Mouse (Mus musculus) heart, postnatal 0 days (tissue): ENCODE results near the gene Slc15a4. TPM values are rescaled to one million over a fixed set of nuclear protein-coding genes. Genes with fewer than 3 reads are reported as not detected.

Source experiments
- ATAC-seq: fragments of 200-750 bp; cut with Nextera tagmentation; 2 replicates; pipeline ENCODE4 v1.8.0; 2017; ENCODE audit warnings: low read depth, moderate number of reproducible peaks, moderate library complexity; ENCODE audit not compliant: insufficient read depth
- DNase-seq: peaks from one replicate; pipeline ENCODE4 v3.0.0-alpha.2; 2016; ENCODE audit warnings: low spot score
- H3K27ac ChIP-seq: fragments of 300-500 bp; sonication (generic); 2 replicates; pipeline ENCODE4 v1.5.1; 2014; ENCODE audit warnings: low read depth, mild to moderate bottlenecking
- H3K27me3 ChIP-seq: fragments of 300-500 bp; sonication (generic); 2 replicates; pipeline ENCODE4 v1.6.1; 2014; ENCODE audit warnings: low read length, mixed read lengths; ENCODE audit not compliant: control insufficient read depth, insufficient read depth
- H3K36me3 ChIP-seq: fragments of 300-500 bp; sonication (generic); replicated peaks from 2 replicates; pipeline ENCODE4 v1.6.1; 2014; ENCODE audit warnings: low read length, mixed read lengths; ENCODE audit not compliant: control insufficient read depth, insufficient read depth
- H3K4me1 ChIP-seq: fragments of 300-500 bp; sonication (generic); 2 replicates; pipeline ENCODE4 v1.6.1; 2014; ENCODE audit warnings: antibody characterized with exemption; ENCODE audit not compliant: control insufficient read depth, insufficient read depth
- H3K4me2 ChIP-seq: fragments of 300-500 bp; sonication (generic); 2 replicates; pipeline ENCODE4 v1.6.1; 2014; ENCODE audit warnings: low read depth, mild to moderate bottlenecking, low read length, moderate library complexity
- H3K4me3 ChIP-seq: fragments of 300-500 bp; sonication (generic); 2 replicates; pipeline ENCODE4 v1.5.1; 2014; ENCODE audit warnings: low read depth, low read length
- H3K9ac ChIP-seq: fragments of 300-500 bp; sonication (generic); replicated peaks from 2 replicates; pipeline ENCODE4 v1.6.1; 2014; ENCODE audit warnings: low read depth, low read length, mixed read lengths
- H3K9me3 ChIP-seq: fragments of 300-500 bp; sonication (generic); replicated peaks from 2 replicates; pipeline ENCODE4 v1.6.1; 2016; ENCODE audit warnings: low read length; ENCODE audit not compliant: control insufficient read depth
- CTCF ChIP-seq: IDR thresholded peaks from 2 replicates; pipeline ENCODE4 v1.5.1; 2016; ENCODE audit warnings: antibody characterized with exemption, control low read depth, low read depth
- EP300 ChIP-seq: IDR thresholded peaks from 2 replicates; pipeline ENCODE4 v1.6.1; 2016; ENCODE audit warnings: antibody characterized with exemption, low read depth
- WGBS: fragments of 180-500 bp; shearing (Covaris S2); extraction: QIAGEN DNeasy Blood & Tissue Kit; methylation state at CpG from one replicate; pipeline ENCODE4 v1.1.7; 2014; 5-methylcytosine and 5-hydroxymethylcytosine counted together
- polyA plus RNA-seq: library from polyadenylated mRNA; unstranded; fragments of >200 nt; fragmentation: Nextera tagmentation; extraction: Ambion mirVana; gene quantifications from 2 replicates; pipeline ENCODE4 v1.2.1, GENCODE M21; 2015
- total RNA-seq: library from RNA; depleted of rRNA; stranded (reverse); fragments of >200 nt; gene quantifications from 2 replicates; pipeline ENCODE4 v1.2.3, GENCODE M21; 2014; ENCODE audit warnings: low replicate concordance

The Slc15a4 gene
- total and polyA plus RNA-seq, 2 experiments from 2014 or later: 8.7 to 31.1 TPM

- peak; percentile 54 for TF ChIP-seq CTCF
- TF ChIP-seq EP300: no peak
- H3K9me3 ChIP-seq: no peaks in the 10 kb centered on the region
- no peak overlapping the region for H3K4me3 ChIP-seq
- no peaks in the 10 kb centered on the region for H3K27me3 ChIP-seq
- H3K4me2 ChIP-seq: no peak overlapping the region
- H3K9ac ChIP-seq: no peak overlapping the region
- H3K27ac ChIP-seq: no peak overlapping the region
- WGBS: 78% methylated on average over 6 of the region's 6 CpGs
- H3K36me3 ChIP-seq: peaks cover 57% of the 10 kb centered on the region
- no peak for DNase-seq
- ATAC-seq: no peak
- H3K4me1 ChIP-seq: no peaks in the 10 kb centered on the region
These were observed 39.8 kb downstream of the Slc15a4 start for GRCm38 (mm10) chr5:127592854-127593253.

- Histone ChIP-seq H3K36me3 (peaks cover 52% of the 10 kb centered on the region), H3K27ac (no peak overlapping the region), H3K4me1 (no peaks in the 10 kb centered on the region), H3K4me2 (no peak overlapping the region), H3K4me3 (no peak overlapping the region), H3K27me3 (no peaks in the 10 kb centered on the region), H3K9me3 (no peaks in the 10 kb centered on the region), H3K9ac (no peak overlapping the region)
- TF ChIP-seq EP300 (no peak), CTCF (no peak)
- DNase-seq: no peak
- ATAC-seq: no peak
- WGBS: 67% methylated on average over 5 of the region's 5 CpGs
These were observed 40.3 kb downstream of the Slc15a4 start for GRCm38 (mm10) chr5:127592406-127592805.

- ATAC-seq (no peak), DNase-seq (no peak)
- H3K36me3 ChIP-seq: peaks cover 10% of the 10 kb centered on the region
- no peaks in the 10 kb centered on the region for H3K4me1 ChIP-seq
- no peak overlapping the region for H3K9ac ChIP-seq
- no peak overlapping the region for H3K4me3 ChIP-seq
- TF ChIP-seq EP300 (no peak), CTCF (no peak)
- H3K27ac ChIP-seq: no peak overlapping the region
- no peaks in the 10 kb centered on the region for H3K9me3 ChIP-seq
- WGBS: 69% methylated on average over 6 of the region's 6 CpGs
- H3K4me2 ChIP-seq: no peak overlapping the region
- H3K27me3 ChIP-seq: no peaks in the 10 kb centered on the region
These were observed 44.8 kb downstream of the Slc15a4 start for GRCm38 (mm10) chr5:127587854-127588253.

GRCm38 (mm10) chr5:127583658-127584057, 49.0 kb downstream of the Slc15a4 start:
- ATAC-seq (no peak), DNase-seq (no peak)
- TF ChIP-seq CTCF (peak; percentile 25; the same call in 1 of the 2 replicates), EP300 (no peak)
- 72% methylated on average over 8 of the region's 8 CpGs for WGBS
- Histone ChIP-seq H3K27ac (no peak overlapping the region), H3K9me3 (no peaks in the 10 kb centered on the region), H3K36me3 (no peaks in the 10 kb centered on the region), H3K4me1 (no peaks in the 10 kb centered on the region), H3K9ac (no peak overlapping the region), H3K4me2 (no peak overlapping the region), H3K4me3 (no peak overlapping the region), H3K27me3 (no peaks in the 10 kb centered on the region)

GRCm38 (mm10) chr5:127577419-127577818, 55.3 kb downstream of the Slc15a4 start:
- TF ChIP-seq CTCF: no peak
- TF ChIP-seq EP300: no peak
- WGBS: 57% methylated on average over 8 of the region's 8 CpGs
- H3K36me3 ChIP-seq: no peaks in the 10 kb centered on the region
- no peak overlapping the region for H3K9ac ChIP-seq
- DNase-seq (no peak), ATAC-seq (no peak)
- no peaks in the 10 kb centered on the region for H3K4me1 ChIP-seq
- H3K4me3 ChIP-seq: no peak overlapping the region
- no peaks in the 10 kb centered on the region for H3K27me3 ChIP-seq
- no peak overlapping the region for H3K27ac ChIP-seq
- no peaks in the 10 kb centered on the region for H3K9me3 ChIP-seq
- H3K4me2 ChIP-seq: no peak overlapping the region

DNA sequence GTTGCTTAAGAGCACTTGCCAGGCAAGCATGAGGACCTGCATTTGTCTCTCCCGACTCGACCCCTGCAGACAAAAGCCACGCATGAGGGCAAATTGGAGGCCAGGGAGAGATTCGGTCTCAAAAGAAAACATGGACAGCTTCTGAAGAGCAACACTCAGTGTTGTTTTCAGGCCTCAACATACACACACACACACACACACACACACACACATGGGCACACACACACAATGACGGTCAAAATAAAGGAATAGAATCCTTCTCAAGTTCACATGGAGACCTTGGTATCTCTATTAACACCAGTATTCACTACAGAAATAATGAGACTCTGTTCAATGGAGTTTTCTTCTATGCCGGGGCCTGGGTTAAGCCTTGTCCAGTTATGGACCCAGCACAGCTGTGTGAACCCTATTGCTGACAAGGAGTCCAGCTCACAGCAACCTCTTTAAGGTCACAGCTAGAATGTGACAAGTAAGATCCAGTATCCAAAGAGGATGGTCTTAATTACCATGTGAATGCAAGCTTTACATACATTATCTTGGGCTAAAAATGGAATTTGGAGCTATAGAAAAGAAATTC, 65.4 kb downstream of the Slc15a4 start:
- 66% methylated on average over 6 of the region's 6 CpGs for WGBS

More for the DNA sequence above, 65.4 kb downstream of the Slc15a4 start:
- ATAC-seq (no peak), DNase-seq (no peak)
- no peaks in the 10 kb centered on the region for H3K27me3 ChIP-seq
- TF ChIP-seq CTCF: no peak
- no peak for TF ChIP-seq EP300
- no peak overlapping the region for H3K9ac ChIP-seq
- H3K9me3 ChIP-seq: no peaks in the 10 kb centered on the region
- no peaks in the 10 kb centered on the region for H3K4me1 ChIP-seq
- no peak overlapping the region for H3K4me2 ChIP-seq
- H3K4me3 ChIP-seq: no peak overlapping the region
- no peaks in the 10 kb centered on the region for H3K36me3 ChIP-seq
- no peak overlapping the region for H3K27ac ChIP-seq
